Mouse (Mus musculus): Measurements from ENCODE around the gene Krtdap.
"Not testable (repeated sequence)": the region's sequence is repeated elsewhere in the genome, so short reads cannot be mapped to it uniquely, and the experiment has no call there.

Gene Krtdap

GRCm38 (mm10) chr7:30787377-30788022 lies at the start of gene Krtdap:
Krtdap (plus strand) TSS chr7:30787896.
- DNase-seq: no peak

- not testable (repeated sequence) for DNase-seq
These were observed 45.1 kb upstream of the Krtdap start for GRCm38 (mm10) chr7:30742570-30742969.

DNA sequence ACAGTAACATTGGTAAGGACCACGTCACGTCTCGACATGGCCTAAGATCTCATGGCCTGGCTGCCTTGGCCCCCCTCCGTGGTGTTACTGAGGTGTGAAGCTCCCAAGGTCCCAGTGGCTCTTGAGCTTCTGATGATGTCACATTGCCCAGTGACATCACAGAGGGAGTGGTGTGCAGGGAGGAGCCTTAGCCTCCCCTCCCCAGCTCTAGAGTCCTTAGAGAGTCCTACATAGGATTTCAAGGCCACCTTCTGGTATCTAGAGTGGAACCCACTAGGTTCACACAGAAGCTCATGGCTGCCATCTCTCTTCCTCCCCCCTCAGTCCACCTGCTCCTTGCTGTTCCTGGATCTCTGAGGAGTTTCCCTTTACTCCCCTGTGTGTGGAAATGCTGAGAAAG lies 44.1 kb upstream of the Krtdap start, which contains the start of gene Gapdhs:
TSS of gene Gapdhs (minus strand) at position 65 of the 400 bp plus-strand sequence.
- DNase-seq: not testable (repeated sequence)

GRCm38 (mm10) chr7:30744022-30744598 lies 43.6 kb upstream of the Krtdap start:
- no peak for DNase-seq

DNA sequence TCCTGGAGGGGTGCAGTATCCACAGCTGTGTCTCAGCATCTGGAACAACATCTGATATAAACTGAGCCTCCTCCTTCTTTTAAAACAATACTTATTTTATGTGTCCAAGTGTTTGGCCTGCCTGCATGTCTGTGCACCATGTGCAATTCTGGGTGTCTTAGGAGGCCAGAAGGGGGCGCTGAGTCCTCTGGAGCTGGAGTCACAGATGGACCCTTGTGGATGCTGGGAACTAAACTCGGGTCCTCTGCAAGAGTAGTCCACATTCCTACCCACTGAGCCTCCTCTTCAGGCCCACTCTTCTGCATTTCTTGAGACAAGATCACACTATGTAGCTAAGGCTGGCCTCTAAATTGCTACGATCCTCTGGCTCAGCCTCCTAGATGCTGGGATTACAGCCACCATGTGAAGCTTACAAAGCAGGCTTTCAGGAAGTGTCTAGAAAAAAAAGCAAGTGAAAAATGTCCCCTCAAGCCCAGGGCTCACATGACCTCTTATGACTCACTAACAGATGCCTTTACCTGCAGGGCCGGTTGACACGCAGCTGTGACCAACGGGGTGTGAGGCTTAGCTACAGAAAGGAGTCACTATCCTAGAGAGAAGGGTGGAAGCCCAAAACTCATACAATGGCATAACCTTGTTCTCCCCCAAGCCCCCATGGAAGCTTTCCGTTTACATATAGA lies 40.0 kb upstream of the Krtdap start:
- DNase-seq: no peak

DNA sequence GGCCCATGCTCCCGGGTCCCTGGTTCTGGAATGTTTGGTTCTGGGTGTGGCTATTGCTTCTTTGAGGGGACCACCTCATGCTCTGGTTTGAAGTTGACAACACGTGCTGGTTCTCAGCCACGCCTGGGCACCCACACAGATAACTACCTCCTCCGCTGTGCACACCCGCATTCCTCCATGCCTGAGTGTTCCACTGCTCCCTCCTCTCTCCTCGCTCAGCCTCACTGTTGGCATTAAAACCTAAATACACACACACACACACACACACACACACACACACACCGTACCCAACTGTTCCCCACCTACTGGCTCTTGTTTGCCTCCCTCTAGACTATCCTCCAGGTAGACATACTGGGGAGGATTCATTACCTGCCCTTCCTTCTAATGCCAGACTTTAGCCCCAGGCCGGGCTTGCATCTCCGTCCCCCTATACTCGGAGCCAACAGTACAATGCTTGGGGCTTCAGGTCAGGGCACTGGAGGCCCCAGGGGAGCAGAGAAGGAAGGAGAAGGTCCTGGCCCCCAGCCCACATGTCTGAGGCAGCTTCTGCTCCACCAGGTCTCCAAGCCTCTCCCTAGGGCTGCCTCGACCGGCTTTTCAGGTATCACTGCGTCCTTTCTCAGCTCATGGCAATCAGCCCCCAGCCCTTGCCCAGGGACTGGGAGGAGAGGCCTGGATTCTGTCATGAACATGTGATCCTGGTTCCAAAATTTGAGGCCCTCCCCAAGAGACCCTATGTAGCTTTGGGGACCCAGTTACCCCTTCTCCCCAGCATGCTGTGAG lies 37.7 kb upstream of the Krtdap start:
- DNase-seq: no peak

GRCm38 (mm10) chr7:30751086-30751669 lies 36.5 kb upstream of the Krtdap start, which contains the start of gene Sbsn:
Sbsn (plus strand) TSS chr7:30751471.
- no peak for DNase-seq

DNA sequence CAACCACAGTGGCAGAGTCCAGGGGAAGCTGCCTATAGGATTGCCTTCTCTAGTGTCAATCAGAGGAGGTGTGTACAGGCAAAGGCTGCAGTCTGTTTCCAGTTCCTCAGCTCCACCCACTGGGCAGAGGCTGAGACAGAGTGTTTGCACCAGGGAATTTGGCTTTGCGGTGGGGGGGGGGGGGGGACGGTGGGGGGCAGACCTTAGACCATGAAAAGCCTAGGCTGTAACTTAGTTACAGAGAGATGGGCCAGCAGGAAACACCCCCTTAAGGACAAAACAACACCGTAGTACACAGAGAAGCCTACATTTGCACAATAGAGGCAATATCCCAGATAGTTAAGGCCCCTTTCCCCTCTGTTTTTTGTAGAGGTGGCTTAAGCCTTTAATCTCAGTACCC lies 30.7 kb upstream of the Krtdap start:
- DNase-seq: no peak

DNA sequence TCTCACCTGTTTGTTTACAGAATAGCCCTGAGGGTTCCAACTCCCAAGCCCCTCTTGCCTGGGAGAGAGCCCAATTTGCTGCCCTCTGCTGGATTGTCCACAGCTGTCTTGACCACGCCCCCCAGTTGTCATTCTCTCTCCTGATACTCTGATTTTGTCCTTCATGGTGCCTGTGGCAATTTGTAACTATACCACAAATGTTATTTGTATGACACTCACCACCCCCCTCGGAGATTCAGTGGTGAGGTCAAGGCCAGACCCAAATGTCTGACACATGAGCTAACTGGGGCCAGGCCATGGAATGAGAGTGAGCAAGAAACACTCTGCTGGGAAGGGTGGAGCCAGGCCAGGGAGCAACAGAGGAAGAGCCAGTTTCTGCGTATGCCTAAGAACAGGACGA lies 28.8 kb upstream of the Krtdap start:
- DNase-seq: no peak

- no peak for DNase-seq
These were observed 25.8 kb upstream of the Krtdap start for GRCm38 (mm10) chr7:30761769-30762352.

- DNase-seq: no peak
These were observed 24.2 kb upstream of the Krtdap start, which contains the start of gene Dmkn for GRCm38 (mm10) chr7:30763456-30763855. Dmkn (plus strand) TSS chr7:30763756.

DNA sequence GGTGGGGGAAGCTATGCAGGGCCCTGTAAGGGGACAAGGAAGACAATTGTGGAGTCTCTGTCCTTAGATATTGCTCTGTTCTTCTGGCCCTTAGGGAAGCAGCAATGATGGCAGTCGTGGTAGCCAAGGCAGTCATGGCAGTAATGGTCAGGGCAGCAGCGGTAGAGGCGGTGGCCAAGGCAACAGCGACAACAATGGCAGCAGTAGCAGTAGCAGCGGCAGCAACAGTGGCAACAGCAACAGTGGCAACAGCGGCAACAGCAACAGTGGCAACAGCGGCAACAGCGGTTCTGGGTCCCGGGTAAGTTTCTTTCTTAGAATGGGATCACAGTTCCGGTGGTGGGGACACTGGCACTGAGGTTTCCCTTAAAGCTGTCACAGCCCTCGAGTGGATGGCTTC lies 22.5 kb upstream of the Krtdap start:
- DNase-seq: no peak

DNA sequence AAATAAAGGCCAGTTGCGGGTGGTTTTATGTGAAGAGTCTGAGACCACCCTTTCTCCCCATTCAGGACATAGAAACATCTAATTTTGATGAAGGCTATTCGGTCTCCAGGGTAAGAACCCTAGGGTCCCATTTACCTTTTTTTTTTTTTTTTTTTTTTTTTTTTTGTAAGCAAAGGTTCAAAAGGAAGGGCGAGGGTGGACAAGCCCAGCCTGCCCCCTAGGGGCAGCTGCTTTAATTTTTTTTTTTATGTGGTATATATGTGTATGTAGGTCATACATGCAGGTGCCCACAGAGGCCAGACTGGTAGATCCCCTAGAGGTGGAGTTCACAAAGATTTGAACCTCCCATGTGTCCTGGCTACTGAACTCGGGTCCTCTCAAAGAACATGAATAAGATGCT lies 21.3 kb upstream of the Krtdap start:
- no peak for DNase-seq

- no peak for DNase-seq
These were observed 18.5 kb upstream of the Krtdap start for GRCm38 (mm10) chr7:30769236-30769635.

DNA sequence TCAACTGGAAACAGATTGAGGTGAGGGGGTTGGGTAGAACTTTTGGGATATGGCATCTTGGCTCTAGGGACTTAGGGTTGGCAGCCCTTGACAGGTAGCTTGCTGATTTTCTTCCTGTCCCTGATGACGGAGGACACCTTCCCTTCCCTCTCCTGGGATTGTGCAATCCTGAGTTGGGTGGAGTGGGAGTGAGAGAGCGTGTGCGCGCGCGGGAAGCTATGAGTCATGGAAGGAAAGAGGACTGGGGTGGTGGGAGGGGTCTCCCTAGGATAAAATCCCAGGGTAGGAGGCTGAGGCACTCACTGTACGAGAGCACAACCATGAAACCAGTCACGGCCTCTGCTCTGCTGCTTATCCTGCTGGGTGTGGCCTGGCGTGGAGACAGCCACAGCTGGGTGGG lies 11.6 kb upstream of the Krtdap start:
- DNase-seq: no peak

DNA sequence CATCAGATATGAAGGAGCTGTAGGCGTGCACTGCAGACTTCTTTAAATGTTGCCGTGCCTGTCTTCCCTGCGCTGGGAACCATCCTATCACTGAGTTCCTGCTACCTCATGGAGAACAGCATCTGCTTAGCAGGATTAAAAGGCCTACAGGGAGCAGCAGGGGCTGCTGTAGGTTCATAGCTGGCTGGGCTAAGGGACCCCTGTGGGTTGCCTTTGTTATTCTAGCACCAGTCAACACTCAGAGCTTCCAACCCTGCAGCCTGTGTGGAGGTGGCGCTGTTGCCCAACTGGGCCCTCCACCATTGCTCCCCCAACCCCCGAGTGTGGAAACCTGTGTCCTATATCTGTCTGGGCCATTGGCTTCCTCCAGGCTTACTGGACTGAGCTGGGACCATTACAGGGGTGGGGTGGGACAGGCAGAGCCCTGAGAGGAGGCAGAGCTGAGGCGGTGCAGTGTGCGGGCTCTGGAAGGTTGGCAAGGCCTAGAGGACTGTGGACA lies 10.6 kb upstream of the Krtdap start:
- no peak for DNase-seq

DNA sequence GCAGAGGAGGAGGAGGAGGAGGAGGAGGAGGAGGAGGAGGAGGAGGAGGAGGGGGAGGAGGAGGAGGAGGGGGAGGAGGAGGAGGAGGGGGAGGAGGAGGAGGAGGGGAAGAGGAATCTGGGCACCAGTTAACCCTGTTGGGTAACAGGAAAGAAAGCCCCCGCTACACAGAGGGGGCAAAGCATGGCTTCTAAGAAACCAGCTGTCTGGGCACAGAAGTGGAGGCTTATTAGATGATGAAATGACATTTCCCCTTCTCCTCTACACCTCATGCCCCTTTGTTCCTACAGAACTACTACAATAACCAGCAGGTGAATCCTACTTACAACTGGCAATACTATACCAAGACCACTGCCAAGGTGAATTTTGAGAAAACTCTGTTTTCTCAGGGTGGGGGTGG lies 9.8 kb upstream of the Krtdap start:
- DNase-seq: no peak

- DNase-seq: no peak
These were observed 5.9 kb upstream of the Krtdap start for GRCm38 (mm10) chr7:30781792-30782191.

DNA sequence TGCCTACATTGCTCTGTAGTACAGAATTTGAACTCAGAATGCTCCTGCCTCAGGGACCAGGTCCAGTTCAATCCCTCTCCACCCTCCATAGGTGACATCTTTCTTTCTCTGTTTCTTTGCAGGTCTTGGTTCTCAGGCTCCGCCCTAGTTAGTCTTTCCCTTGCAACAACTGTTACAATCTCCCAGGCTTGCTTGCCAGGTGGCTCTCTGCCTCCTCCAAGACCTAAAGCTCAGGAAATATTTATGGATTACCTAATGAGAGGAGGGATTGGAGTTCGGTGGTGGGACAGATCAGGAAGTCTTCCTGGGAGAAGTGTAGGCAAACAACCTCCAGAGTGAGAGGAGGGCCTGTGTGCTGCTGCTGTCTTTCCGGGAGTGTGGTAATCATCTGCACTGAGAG lies 5.0 kb upstream of the Krtdap start:
- no peak for DNase-seq

GRCm38 (mm10) chr7:30785154-30785553 lies 2.5 kb upstream of the Krtdap start:
- no peak for DNase-seq

DNA sequence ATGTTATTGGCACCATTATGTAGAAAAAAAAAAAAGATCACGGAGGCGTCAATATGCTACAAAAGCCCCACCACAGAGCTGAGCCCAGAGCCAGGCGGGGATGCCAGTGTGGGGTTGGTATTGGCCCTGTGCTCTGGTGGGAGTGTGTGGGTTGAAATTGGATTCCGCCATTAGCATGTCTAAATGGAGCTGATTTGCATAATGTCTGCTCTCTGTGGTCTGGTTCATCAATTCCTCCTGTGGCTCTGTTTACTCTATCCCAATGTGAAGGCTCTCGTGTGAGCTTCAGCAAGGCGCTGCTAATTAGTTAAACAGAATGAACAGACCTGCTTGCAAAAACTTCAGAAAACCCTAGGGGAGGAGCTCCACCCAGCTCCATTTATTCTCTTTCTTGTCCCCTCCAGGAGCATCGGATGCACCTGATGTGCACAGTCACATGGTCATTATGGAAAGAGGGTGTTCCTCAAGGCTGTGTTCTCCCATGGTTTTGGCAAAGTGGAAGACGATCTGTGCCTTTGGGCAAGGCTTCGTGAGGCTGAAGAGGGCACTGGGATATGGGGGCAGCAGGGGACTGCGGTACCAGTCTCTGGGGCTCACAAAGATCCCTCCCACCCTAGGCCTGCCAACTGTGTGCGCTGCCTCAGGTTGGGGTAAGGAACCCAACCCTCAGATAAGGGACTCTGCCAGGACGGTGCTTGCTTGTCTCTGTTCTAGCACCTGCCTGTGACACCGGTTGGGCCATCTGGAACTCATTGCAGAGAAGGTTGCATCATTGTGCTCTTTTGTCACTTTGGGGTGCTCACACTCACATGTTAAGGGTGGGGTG lies 1.8 kb upstream of the Krtdap start:
- no peak for DNase-seq
